Mouse (Mus musculus) activated CD4-positive, CD25-positive, alpha-beta regulatory T cell, adult 4 months (primary cell): ENCODE data around the gene Gm20388. TPM values are rescaled to one million over a fixed set of nuclear protein-coding genes. Genes with fewer than 3 reads are reported as not detected.

Experiments
- ATAC-seq: one replicate; pipeline ENCODE4 v1.8.0; 2017
- polyA plus RNA-seq, 2 experiments: library from polyadenylated mRNA; unstranded; fragments of 100-300 nt; shearing (Covaris generic); gene quantifications; one replicate each; pipeline ENCODE4 v1.2.1; 2017

The Gm20388 gene
- polyA plus RNA-seq, 2 experiments from 2014 or later: 9.9 to 12.3 TPM

DNA sequence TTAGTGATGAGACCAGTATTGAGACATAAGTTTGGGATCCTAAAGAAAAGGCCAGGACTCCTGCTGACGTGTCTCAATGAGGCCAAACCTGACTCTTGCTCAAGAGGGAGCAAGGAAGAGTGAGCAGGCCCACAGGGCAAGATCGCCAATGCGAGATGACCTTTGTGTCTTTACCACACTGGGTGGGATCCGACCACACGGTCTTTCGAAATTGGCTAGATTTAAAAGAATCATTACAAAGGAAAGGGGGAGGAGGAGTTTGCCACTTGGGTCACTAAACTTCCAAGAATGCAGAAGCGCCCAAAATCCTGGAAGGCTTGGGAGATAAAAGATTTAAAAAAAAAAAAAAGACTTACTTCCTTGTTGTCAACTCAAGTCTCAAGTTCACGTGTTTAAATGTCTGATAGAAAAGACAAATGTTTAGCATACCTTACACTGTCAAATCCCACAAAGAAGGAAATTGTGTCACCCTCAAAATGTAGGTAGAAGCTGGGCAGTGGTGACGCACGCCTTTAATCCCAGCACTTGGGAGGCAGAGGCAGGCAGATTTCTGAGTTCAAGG lies 1936.7 kb downstream of the Gm20388 start:
- no peak for ATAC-seq

DNA sequence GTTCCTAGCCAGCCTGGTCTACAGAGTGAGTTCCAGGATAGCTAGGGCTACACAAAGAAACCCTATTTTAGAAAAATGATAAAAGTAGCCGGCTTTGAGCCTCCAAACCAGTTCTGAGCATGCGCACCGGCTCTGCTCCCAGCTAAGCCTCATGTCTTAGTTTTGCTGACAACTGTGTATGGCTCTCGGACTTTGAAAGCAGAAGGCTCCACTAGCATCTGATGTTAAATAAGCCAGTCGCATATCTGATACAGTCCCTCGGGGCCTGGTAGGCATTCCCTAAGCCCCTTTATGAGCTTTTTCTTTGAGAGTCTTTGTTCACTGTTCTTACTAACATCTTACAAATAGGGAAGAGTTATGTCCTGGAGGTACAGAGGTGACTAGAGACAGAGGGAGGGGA lies 1937.3 kb downstream of the Gm20388 start:
- no peak for ATAC-seq

DNA sequence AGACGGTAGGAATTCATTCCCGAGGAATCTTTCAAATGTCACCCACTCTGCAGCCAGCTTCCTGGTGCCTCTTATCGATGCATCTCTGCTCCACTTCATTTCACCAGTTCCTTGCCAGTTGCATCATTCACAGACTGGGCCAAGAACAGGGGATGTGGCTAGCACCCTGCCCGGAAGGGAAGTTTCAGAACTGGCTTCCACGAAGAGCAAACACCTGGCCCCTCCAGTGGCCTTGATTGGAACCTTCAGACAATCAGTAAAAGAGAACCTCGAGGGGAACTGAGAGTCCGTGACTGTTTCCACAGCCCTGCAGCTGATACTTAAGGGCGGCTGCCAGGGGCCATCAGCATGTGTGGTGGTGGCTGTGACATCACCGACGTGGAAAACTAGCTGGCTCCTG lies 1937.9 kb downstream of the Gm20388 start:
- no peak for ATAC-seq

DNA sequence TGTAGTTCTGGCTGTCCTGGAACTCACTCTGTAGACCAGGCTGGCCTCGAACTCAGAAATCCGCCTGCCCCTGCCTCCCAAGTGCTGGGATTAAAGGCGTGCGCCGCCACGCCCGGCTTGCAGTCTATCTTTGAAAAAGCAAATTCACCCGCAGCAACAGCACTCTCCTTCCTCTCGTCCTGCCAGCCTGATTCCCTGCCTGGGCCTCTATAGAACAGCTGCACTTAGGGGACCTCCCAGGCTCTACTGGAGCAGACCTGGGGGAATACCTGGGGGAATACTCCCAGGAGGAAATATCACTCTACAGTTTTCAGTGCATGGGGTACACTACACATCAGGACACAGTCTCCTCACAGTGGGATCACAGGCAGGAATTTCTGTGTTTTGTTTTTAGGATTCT lies 1938.7 kb downstream of the Gm20388 start:
- no peak for ATAC-seq

DNA sequence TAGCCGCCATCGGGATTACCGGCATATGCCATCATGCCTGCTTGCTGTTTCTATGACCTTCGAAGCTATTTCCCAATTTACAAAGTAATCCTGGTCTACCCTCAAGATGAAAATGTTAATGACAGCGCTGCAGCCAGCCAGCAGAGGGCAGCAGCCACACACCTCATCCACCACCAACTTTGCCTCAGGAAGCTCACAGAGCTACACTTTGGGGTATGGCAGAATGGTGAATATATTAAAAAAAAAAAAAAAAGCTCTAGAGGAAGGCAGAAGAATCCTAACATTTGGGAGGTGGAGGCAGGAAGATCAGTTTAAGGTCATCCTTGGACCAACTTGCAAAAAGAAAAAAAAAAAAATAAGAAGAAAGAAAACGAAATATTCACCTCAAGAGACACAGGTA lies 1939.4 kb downstream of the Gm20388 start:
- peak; percentile 57 for ATAC-seq

DNA sequence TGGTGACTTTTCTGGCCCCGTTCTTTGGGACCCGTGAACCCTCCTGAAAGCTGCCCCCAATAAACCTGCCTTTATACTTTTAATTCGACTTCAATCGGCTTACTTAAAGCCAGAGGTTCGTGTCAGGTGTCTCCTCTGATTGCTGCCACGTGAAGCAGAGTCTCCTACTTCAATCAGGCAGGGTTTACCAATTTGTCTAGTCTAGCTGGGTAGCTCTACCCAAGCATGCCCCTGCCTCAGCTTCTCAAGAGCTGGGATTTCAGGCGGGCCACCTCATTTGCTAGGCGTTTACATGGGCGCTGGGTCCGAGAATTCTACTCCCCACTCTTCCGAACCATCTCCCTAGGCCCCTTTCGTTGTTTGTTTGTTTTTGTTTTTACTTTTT lies 1939.8 kb downstream of the Gm20388 start:
- no peak for ATAC-seq

DNA sequence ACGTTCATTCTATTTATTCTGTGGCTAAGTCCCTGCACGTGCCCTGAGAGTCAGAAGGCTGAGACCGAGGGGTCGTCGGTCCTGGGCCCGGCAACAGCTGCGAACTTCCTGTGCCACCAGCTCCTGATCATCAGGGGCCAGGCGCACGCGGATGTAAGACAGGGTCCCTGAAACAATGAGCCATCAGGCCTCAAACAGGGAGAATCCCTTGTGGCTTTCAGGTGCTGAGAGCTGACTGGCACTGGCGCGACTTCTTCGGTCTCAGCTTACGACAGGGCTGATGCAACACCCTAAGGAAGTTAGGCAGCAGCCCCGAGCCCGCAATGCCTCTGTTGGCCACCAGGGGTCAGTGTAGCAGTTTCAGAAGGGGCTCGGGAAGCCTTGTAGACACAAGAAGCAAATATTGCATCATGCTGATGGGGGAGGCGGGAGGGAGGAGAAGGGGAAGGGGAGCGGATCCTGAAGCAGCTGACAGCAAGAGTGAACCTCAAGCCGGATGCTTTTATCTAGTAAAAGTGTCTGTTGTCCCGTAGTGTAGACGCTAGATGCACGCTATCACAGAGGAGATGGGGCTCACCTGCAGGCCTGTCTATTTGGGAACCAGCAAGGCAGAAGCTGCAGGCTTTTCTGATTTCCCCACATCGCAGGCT lies 1940.3 kb downstream of the Gm20388 start:
- ATAC-seq: peak; percentile 73

DNA sequence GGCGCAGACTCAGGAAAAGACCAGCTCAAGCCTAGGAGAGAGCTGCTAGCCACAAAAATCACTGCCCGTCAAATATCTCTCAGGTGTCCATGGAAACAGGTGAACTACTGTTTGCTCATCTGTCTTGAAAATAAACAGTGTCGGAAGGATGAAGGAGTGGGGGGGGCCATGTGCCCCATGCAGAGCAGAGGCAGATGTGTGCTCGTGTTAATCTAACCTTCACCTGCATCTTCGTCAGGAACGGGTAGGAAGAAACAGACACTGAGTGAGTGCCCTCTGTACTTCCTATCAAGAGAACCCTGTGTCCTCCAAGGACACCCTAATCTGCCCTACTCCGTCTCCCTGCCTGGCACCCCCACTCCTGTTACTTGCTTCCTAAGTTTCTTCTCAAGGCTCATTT lies 1941.1 kb downstream of the Gm20388 start:
- no peak for ATAC-seq

DNA sequence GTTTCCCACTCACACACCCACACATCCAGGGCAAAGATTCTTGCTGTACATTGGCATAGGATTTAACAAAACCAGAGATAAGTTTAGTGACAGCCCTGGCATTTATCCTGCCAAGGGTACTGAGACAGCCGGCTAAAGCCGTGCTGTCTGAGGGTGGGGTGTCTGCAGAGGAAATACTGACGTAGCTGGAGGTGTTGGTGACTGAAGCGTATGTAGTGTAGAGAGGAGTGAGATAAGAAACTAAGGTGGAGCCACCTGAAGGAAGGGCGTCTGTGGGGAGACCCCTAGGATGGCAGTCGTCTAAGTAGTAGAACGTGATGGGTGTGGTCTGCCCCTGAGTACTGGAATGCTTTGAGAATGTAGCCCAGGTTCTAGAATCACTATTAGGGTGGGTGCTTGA lies 1941.8 kb downstream of the Gm20388 start:
- peak; percentile 29 for ATAC-seq

DNA sequence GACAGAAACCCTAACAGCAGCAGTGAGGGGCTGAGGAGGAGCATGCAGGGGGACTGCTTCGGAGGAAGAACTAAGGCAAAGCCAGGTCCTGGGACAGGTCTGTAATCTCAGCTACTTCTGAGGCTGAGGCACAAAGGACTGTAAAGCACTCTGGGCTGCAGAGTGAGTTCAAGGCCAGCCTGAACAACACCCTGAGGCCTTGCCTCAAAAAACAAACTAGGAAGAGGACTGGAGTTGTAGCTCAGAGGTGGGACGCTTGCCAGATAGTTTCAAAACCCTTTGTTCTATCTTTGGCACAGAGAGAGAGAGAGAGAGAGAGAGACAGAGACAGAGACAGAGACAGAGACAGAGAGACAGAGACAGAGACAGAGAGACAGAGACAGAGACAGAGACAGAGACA lies 1942.9 kb downstream of the Gm20388 start:
- ATAC-seq: no peak

DNA sequence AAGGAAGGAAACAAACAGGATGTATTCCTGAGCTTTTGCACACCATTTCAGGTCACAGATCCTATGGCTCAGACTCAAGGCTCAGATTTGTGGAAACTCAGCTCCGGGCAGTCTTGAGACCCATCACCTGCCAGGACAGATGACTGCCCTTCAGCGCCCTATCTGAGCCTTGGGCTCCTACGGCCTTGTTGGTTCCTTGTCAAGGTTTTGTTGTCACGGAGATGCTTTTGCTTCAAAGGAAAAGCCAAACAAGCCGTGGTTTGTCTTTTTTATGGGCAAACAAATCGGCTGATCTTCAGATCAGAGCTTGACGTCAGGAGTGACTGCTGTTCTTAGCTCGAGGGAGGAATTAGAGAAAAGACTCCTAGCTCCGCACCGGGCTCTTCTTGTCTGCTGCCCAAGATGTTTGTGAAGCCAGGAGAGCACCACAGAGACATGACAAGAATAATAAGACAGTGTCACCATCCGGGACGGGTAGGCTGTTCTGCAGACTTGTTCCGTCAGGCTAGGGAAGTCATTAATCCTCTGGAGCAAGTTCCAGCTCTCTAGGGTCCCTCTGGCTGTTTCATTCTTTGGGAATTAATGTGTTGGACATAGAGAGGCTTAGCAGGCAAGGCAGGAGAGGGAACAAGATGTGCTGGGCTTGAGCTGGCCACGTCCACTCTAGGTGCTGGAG lies 1945.6 kb downstream of the Gm20388 start:
- no peak for ATAC-seq

DNA sequence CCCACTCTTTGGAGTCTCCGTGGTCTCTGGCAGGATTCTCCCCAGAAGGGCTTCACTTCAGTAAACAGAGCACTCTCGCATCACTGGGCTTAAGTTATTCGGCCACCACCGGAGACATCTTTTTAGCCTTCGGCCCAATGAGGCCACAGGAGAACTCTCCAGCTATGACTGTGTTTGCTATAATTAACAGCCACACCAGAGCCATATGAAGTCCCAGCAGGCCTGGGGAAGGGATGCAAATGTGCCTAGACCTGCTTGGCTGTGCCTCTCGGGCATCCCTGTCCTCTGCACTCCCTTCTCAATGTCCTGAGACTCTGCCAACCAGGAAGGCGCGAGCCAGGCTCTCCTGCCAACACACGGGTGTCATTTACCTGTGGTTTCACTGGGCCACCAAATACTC lies 1946.7 kb downstream of the Gm20388 start:
- ATAC-seq: no peak

DNA sequence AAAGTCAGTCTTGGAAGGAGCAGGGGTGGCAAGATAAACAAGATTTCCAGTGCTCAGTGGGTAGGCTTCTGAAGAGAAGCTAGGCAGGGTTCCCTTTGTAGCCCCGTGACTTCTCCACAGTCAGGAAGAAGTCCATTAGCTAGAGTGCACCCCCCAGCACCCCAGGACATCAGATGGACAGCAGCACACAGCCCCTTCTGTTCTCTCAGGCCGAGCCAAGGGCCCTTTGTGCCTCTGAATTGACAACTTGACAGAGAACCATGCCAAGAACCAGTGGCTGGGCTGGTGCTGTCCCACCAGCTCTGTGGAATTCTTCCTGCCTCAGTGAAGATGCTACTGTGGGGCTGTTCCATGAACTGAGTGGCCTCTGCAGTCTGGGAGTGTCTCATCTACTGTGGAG lies 1947.1 kb downstream of the Gm20388 start:
- ATAC-seq: no peak

DNA sequence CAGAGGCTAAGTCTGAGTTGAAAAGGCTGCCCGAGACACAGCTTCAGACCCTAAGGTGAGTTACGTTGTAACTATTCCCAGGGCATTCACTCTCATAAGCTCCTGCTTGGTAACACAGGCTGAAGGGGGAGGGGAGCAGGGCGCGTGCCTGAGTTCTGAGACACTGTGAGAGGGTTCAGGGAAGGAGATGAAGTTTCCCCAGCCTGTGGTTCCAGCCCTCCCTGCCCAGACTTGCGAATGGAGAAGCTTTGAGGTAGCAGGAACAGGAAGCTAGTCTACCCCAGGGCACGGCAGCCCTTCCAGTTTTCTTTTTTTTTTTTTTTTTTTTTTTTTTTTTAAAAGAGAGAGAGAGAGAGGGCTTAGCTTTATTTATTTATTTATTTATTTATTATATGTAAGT lies 1950.6 kb downstream of the Gm20388 start:
- no peak for ATAC-seq

DNA sequence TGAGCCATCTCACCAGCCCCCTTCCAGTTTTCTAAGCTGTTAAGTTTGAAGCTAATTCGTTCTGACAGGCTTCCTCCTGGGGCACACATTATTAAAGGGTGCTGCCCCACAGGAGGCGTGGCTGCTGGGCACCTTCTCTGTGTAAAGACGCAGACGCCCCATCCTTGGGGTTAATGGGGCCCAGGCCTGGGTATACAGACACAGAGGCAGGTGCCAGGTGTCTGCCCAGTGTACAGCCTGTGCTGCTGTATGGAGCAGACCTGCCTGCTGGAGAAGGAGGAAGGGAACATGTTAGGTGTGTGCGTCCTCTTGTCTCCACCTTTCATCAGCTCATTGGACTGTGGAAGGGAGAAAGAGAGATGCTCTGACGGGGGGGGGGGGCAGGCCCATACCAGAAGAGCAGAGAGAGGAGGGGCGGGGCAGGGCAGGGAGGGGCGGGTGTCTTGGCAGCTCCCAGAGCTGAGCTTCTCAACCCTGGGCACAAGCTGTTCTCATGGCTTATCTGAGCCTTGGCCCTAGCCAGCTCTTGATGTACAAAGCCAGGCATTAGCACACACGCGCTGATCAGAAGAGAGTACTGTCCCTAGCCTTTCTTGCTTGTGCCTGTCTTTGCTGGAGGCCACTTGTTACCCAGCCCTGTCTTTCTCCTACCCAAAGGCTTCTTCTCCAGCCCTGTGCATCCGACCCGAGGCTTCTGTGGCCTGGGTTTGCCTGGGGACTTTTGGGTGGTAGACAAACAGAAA lies 1951.3 kb downstream of the Gm20388 start:
- ATAC-seq: peak; percentile 59

DNA sequence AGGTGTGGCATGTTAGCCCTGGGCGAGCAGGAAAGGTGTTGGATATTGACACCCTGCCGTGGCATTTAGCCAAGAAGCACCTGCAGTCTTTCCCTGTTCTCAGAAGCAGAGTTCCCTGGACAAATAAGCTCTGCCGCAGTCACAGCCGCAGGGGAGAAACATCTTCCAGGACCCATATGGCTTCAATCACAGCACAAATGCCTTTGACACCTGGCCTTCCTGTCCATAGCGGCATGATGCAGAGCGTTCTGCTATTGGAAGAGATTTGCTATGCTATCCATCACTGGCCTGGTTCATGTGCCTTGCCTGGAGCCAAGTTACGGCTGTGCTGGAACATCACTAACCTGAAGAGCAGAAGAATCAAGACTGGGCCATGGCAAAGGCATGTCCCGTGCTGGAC lies 1954.7 kb downstream of the Gm20388 start:
- ATAC-seq: no peak

DNA sequence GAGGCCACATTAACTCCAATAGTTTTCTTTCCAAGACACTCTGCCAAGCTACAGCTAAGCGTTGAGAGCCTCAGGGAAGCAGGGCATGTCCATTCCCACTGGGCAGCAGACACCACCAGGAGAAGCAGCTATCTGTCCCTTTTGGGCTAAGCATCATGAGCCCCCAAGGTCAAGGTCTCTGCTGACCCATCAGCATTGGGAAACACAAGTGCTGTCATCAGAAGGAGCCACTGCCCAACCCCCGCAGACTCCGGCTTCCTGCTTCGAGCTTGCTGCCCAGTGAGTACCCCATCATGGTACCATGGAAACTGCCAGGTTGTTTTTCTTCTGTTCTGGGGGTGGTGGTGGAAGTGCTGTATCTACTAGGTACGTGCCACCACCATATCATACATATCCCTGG lies 1957.6 kb downstream of the Gm20388 start:
- ATAC-seq: no peak

DNA sequence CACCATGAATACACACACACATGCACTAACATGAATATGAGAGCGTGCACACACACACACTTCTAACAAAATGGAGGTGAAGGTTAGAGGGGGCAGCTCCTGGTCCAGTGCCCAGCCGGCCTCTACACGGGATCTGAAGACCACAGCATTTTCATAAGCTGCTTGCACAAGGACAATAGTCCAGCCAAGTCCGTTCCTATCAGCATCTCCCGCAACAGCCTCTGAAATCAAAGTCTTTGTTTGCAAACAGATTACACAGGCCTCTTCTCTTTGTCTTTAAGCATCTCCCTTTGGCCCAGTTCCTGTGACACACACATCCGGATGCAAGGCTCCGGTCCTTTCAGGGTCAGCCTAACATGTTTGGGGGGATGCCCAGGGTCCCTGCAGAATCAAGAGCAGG lies 1958.3 kb downstream of the Gm20388 start:
- ATAC-seq: no peak

DNA sequence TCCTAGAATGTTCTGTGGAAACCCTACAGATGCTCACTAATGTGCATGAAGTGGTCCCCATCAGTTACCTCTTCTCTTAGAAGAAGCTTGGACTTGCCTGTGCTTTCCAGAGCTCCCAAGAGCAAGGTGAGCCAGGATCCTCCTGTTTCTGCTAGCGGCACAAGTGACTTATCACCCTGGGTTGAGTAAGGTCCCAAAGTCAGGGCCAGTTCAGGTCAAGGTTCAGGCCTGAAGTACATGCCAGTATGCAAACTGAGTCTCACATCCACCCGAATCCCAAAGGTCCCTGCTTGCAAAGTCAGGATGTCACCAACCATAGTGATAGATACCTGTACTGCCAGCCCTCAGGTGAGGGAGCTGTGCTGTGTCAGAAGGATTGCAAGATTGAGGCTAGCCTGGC lies 1959.5 kb downstream of the Gm20388 start:
- no peak for ATAC-seq

DNA sequence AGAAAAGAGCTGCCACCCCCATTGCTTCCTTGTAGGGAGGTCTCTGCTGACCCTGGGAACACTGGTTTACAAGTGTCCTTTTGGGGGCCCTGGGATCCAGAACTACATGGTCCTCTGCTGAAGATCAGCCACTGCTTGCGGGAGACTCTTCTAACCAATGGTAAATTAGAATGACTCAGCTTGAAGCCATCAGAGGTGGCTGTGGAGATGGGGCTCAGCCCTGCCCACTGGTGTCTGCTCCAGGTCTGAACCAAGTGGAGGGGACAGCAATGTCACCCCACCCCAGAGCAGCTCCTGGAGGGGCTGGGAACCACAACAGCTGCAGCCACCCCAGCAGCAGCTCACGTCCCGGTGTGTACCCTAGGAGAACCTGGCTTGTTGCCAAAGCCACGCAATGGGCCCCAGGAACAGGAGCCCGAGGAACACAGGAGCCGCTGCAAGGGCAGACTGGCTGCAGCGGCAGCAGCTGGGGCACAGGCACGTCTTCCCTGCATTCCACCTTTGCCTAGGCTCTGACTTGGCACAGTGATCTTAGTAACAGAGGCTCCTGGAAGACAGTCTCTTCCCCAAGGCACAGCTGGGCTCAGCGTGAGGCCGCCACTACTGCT lies 1961.3 kb downstream of the Gm20388 start:
- ATAC-seq: no peak

DNA sequence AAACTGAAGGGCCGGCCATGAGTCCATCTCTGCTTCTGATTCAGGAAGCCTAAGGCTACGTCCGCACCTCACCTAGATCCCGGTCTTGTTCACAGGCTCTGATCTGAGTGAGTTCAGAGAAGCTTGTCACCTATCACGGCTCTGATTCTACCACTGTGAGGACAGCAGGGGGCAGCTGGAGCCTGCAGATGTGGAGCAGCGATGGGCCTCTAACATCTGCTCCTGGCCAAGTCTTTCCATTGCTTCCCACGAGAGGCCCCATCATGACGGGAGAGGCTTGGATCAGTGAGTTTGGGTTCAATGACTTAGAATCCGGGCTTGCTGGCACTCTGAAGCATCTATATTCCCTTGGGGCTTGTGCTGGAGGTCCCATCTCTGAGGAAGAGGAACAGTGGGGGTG lies 1963.4 kb downstream of the Gm20388 start:
- ATAC-seq: no peak

DNA sequence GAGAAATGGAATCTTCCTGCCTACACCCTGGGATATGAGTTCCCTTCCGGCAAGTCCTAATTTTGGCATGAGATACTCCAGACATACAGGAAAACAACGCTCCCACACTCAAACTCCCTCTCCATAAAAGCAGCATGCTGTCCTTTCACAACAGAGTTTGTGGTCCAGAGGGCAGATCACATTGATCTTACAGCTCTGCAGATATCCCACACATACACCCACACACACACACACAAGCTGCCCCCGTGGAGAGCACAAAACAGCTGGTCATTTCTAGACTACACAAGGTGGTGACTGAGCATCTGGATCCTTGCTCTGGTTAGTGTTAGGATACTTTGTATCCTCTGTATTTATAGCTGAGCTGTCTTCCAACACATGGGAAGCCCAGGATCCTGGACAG lies 1964.4 kb downstream of the Gm20388 start:
- no peak for ATAC-seq

DNA sequence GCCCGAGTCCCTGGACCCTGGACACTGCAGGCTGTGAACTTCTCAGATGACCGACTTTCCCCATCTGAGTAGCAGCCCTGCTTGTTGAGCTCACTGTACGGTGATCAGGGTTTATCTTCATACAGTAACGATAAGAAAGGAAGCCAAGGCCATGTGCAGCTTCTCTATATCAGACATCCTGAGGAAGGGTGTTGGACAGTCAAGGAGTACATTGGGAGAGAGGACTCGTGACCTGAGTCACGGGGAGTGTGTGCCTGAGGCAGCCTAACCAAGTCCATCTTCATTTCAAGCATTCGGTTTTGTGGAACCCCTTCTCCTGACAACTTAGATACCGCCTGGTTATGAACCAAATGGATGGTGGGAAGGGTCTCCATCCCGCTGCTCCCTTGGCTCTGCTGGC lies 1964.9 kb downstream of the Gm20388 start:
- no peak for ATAC-seq
